Mouse (Mus musculus): Measurements from ENCODE around the gene Apoc2.

Apoc2 gene

GRCm38 (mm10) chr7:19628536-19629360 lies 49.0 kb downstream of the Apoc2 start:
- DNase-seq (ENCODE audit: low read depth, low spot score): peak; percentile 98

- DNase-seq (ENCODE audit: low read depth, low spot score): no peak
Measured at GRCm38 (mm10) chr7:19628192-19628535, 49.6 kb downstream of the Apoc2 start.

GRCm38 (mm10) chr7:19627721-19628120 lies 50.0 kb downstream of the Apoc2 start:
- DNase-seq (ENCODE audit: low read depth, low spot score): no peak

GRCm38 (mm10) chr7:19623433-19623832 lies 54.3 kb downstream of the Apoc2 start:
- DNase-seq (ENCODE audit: low read depth, low spot score): no peak

- DNase-seq (ENCODE audit: low read depth, low spot score): no peak
Measured at GRCm38 (mm10) chr7:19622241-19622640, 55.5 kb downstream of the Apoc2 start.

Measured in WW6 (cell line).